Mouse (Mus musculus) megakaryocyte, embryonic 14.5 days (primary cell): ENCODE measurements around the gene Cdc73. TPM values are rescaled to one million over a fixed set of nuclear protein-coding genes. Genes with fewer than 3 reads are reported as not detected.

Experiments
- H3K27me3 ChIP-seq: replicated peaks from 2 replicates; pipeline ENCODE3; 2012; ENCODE audit warnings: inconsistent platforms
- H3K36me3 ChIP-seq: replicated peaks from 2 replicates; pipeline ENCODE3; 2012; ENCODE audit warnings: low read length, inconsistent platforms, mixed read lengths
- H3K4me1 ChIP-seq: 2 replicates; pipeline ENCODE4 v1.6.1; 2012; ENCODE audit warnings: inconsistent platforms
- H3K4me3 ChIP-seq: replicated peaks from 2 replicates; pipeline ENCODE3; 2012; ENCODE audit warnings: moderate library complexity, mild to moderate bottlenecking, inconsistent platforms
- H3K9me3 ChIP-seq: 2 replicates; pipeline ENCODE4 v1.6.1; 2012; ENCODE audit warnings: inconsistent platforms
- FLI1 ChIP-seq: IDR thresholded peaks from 2 replicates; pipeline ENCODE4 v1.6.1; 2012; ENCODE audit warnings: low read length, inconsistent platforms, mixed read lengths
- GATA1 ChIP-seq: IDR thresholded peaks from 3 replicates; pipeline ENCODE4 v1.6.1; 2012; ENCODE audit warnings: mixed read lengths, low read length, inconsistent platforms, borderline replicate concordance
- polyA plus RNA-seq: library from polyadenylated mRNA; stranded (reverse); fragments of >175 nt; gene quantifications from 2 replicates; pipeline ENCODE4 v1.2.3, GENCODE M21; 2012; ENCODE audit warnings: low replicate concordance; ENCODE audit not compliant: insufficient read depth

Gene Cdc73
- polyA plus RNA-seq = 0.36 and 1.1 TPM in 2 replicates

DNA sequence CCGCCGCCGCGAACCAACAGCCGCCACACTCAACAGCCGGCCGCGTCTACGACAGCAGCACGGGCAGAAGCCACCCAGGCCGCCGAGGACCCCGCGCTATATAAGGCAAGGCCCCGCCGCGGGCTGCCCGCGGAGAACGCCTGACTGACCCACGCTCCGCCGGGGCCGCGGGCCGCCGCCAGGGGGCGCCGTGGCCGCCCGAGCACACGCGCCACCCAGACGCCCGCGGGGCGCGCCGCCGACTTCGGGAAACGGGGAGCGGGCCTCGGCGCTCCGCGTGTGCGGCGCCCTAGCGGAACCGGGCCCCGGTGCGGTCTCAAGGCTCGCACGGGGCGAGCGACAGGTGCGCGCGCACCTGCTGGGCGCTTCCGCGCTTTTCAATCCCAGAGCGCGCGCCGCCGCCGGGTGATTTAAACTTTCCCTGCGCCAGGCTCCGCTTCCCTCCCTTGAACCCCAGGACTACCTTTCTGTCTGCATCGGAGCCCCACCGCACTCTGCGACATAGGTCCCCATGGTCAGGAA is at the start of gene Cdc73:
Gene Cdc73, minus strand, starts transcription at position 153 of the 522 bp plus-strand sequence.
- H3K36me3 ChIP-seq = peaks cover 14% of the 10 kb centered on the region
- no peaks in the 10 kb centered on the region for H3K9me3 ChIP-seq

GRCm38 (mm10) chr1:143745871-143746270 is 43.2 kb upstream of the Cdc73 start:
- H3K4me1 ChIP-seq = peaks cover 14% of the 10 kb centered on the region
- no peak overlapping the region for H3K4me3 ChIP-seq
- peaks cover 82% of the 10 kb centered on the region for H3K36me3 ChIP-seq
- TF ChIP-seq FLI1 (no peak), GATA1 (no peak)
- no peaks in the 10 kb centered on the region for H3K27me3 ChIP-seq
- no peaks in the 10 kb centered on the region for H3K9me3 ChIP-seq

More for the DNA sequence above, at the start of gene Cdc73:
- TF ChIP-seq FLI1 = no peak
- no peak for TF ChIP-seq GATA1
- Histone ChIP-seq H3K4me3 (peak within 1 kb of the TSS; percentile 99), H3K27me3 (no peaks in the 10 kb centered on the region), H3K4me1 (peaks cover 24% of the 10 kb centered on the region)

- Histone ChIP-seq H3K27me3 (no peaks in the 10 kb centered on the region), H3K36me3 (peaks cover 58% of the 10 kb centered on the region), H3K4me1 (peaks cover 14% of the 10 kb centered on the region), H3K9me3 (no peaks in the 10 kb centered on the region), H3K4me3 (no peak overlapping the region)
- no peak for TF ChIP-seq GATA1
- TF ChIP-seq FLI1 = no peak
These were observed 39.5 kb upstream of the Cdc73 start for GRCm38 (mm10) chr1:143742186-143742585.

DNA sequence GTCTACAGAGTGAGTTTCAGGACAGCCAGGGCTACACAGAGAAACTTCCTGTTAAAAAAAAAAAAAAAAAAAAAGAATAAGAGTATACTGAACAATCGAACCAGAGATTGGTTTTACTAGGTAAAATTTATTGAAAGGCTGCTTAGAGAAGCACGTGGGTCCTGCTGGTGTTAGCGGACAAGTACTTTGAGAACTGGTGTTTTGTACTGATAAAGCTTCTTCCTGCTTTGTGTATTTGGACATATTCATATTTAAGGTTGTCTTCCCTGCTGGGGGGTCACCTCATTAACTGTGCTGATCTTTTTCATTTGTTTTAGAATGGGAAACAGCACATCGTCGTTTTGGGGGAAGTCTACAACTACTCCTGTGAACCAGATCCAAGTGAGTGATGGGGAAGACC is 38.6 kb upstream of the Cdc73 start:
- Histone ChIP-seq H3K4me1 (peaks cover 14% of the 10 kb centered on the region), H3K27me3 (no peaks in the 10 kb centered on the region), H3K9me3 (no peaks in the 10 kb centered on the region), H3K4me3 (no peak overlapping the region), H3K36me3 (peaks cover 49% of the 10 kb centered on the region)
- no peak for TF ChIP-seq FLI1
- TF ChIP-seq GATA1 = no peak

- no peaks in the 10 kb centered on the region for H3K9me3 ChIP-seq
- peaks cover 42% of the 10 kb centered on the region for H3K36me3 ChIP-seq
- peaks cover 14% of the 10 kb centered on the region for H3K4me1 ChIP-seq
- no peak for TF ChIP-seq FLI1
- TF ChIP-seq GATA1 = no peak
- H3K4me3 ChIP-seq = no peak overlapping the region
- H3K27me3 ChIP-seq = no peaks in the 10 kb centered on the region
These were observed 37.9 kb upstream of the Cdc73 start for GRCm38 (mm10) chr1:143740581-143740980.

GRCm38 (mm10) chr1:143739361-143740350 is 37.0 kb upstream of the Cdc73 start:
- Histone ChIP-seq H3K27me3 (no peaks in the 10 kb centered on the region), H3K4me3 (peak overlapping the region; percentile 94), H3K36me3 (peaks cover 33% of the 10 kb centered on the region), H3K4me1 (peaks cover 14% of the 10 kb centered on the region), H3K9me3 (no peaks in the 10 kb centered on the region)
- TF ChIP-seq GATA1 (no peak), FLI1 (no peak)

DNA sequence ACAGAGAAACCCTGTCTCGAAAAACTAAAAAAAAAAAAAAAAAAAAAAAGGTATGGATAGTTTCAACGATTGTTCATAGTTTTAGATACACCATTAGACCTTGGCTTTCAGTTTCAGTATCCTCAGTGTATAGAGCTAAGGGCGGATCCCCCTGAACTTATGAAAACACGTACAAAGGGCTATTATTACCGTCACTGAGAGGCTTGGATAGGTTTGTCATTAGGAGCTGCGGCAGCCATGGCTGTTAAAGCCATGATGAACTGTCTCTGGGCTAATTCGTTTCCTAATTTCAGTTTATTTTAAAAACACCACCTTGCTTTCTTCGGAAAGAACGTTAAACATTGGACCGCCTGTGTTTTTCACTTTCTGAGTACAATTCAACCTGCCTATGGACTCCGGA is 36.1 kb upstream of the Cdc73 start:
- Histone ChIP-seq H3K4me1 (peaks cover 14% of the 10 kb centered on the region), H3K36me3 (peaks cover 24% of the 10 kb centered on the region), H3K9me3 (no peaks in the 10 kb centered on the region), H3K27me3 (no peaks in the 10 kb centered on the region), H3K4me3 (peak overlapping the region; percentile 94)
- TF ChIP-seq GATA1 (no peak), FLI1 (no peak)

DNA sequence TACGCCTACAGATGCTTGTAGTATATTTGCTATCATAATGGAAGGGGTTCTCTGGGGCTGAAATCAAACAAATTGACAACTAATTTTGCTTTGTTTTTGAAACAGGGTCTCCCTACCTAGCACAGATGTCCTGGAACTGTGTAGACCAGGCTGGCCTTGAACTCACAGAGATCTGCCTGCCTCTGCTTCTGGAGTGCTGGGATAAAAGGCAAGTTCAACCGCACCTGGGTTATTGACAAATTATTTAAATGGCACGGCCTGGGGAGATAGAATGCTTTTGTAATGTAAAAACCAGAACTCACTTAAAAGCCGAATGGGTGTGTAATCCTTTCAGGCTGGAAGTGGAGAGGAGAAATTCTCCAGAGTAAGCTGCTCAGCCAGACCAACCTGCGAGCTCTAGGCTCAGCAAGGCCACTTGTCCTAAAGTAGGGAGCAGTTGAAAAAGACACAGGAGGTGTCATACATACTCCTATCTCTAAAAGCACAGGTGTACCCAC is 31.3 kb upstream of the Cdc73 start:
- H3K4me3 ChIP-seq = no peak overlapping the region
- H3K9me3 ChIP-seq = peaks cover 4% of the 10 kb centered on the region; the same call in 1 of the 2 replicates
- H3K4me1 ChIP-seq = peaks cover under 1% of the 10 kb centered on the region; the same call in 1 of the 2 replicates
- no peak for TF ChIP-seq FLI1
- no peak for TF ChIP-seq GATA1
- no peaks in the 10 kb centered on the region for H3K36me3 ChIP-seq
- H3K27me3 ChIP-seq = no peaks in the 10 kb centered on the region

DNA sequence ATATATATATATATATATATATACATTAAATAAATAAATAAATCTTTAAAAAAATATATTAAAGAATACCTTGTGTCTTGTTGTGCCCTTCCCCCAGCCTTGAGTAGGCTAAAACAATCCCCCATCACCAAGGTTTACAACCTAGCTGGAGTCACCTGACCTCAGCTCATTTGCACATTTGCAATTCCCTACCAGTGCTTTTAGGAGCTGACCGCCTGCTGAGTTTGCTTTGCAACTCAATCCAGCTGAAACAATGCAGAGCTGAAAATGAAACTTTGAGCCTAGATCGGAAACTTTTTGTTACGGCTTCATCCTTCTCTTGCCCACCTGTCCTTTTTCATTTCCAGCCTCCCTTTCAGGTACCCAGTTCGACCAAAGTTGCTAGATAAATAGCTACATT is 29.0 kb upstream of the Cdc73 start:
- TF ChIP-seq GATA1 = no peak
- no peak for TF ChIP-seq FLI1
- no peaks in the 10 kb centered on the region for H3K27me3 ChIP-seq
- 0 out of 2 replicates have a peak, but pooled peaks cover 5% of the 10 kb centered on the region for H3K4me1 ChIP-seq
- no peaks in the 10 kb centered on the region for H3K36me3 ChIP-seq
- no peak overlapping the region for H3K4me3 ChIP-seq
- H3K9me3 ChIP-seq = peaks cover 4% of the 10 kb centered on the region; the same call in 1 of the 2 replicates

- Histone ChIP-seq H3K4me3 (no peak overlapping the region), H3K27me3 (no peaks in the 10 kb centered on the region), H3K9me3 (peaks cover 4% of the 10 kb centered on the region; the same call in 1 of the 2 replicates), H3K36me3 (no peaks in the 10 kb centered on the region), H3K4me1 (0 out of 2 replicates have a peak, but pooled peaks cover 5% of the 10 kb centered on the region)
- TF ChIP-seq FLI1 (no peak), GATA1 (no peak)
These were observed 28.2 kb upstream of the Cdc73 start for GRCm38 (mm10) chr1:143730899-143731298.
